Mouse (Mus musculus): Measurements from ENCODE around the gene Srf. TPM values are rescaled to one million over a fixed set of nuclear protein-coding genes. Genes with fewer than 3 reads are reported as not detected.

The Srf gene
- polyA plus RNA-seq (2015; fragmentation: Nextera tagmentation; extraction: Ambion mirVana): 1.3 and 1.9 TPM in 2 replicates

GRCm38 (mm10) chr17:46555673-46556583, at the start of gene Srf:
Gene Srf (minus strand): TSS chr17:46556175.
- H3K27me3 ChIP-seq (ENCODE audit: insufficient read depth, low read length): no peaks in the 10 kb centered on the region
- peak within 1 kb of the TSS; percentile 97 for H3K4me3 ChIP-seq (ENCODE audit: low read depth, low read length)
- H3K27ac ChIP-seq (ENCODE audit: low read depth): peak within 1 kb of the TSS; percentile 87
- H3K9me3 ChIP-seq (ENCODE audit: low read length): no peaks in the 10 kb centered on the region
- peak; percentile 96 for ATAC-seq
- H3K4me1 ChIP-seq (ENCODE audit: insufficient read depth): peaks cover 27% of the 10 kb centered on the region
- peak; percentile 96 for DNase-seq
- TF ChIP-seq CTCF (IDR thresholded peaks at IDR 0.05; ENCODE audit: low read depth): peak; percentile 42
- TF ChIP-seq EP300 (IDR thresholded peaks at IDR 0.05; ENCODE audit: low read depth): peak; percentile 61; the same call in 1 of the 2 replicates
- under 1% methylated on average over 79 of the region's 87 CpGs for WGBS (ENCODE audit: insufficient replicate concordance)
- peak within 1 kb of the TSS; percentile 98 for H3K4me2 ChIP-seq (ENCODE audit: low read depth, low read length)
- peak within 1 kb of the TSS; percentile 99 for H3K9ac ChIP-seq (replicated peaks)
- H3K36me3 ChIP-seq (replicated peaks; ENCODE audit: insufficient read depth, low read length): peaks cover 15% of the 10 kb centered on the region

- no peaks in the 10 kb centered on the region for H3K27me3 ChIP-seq (ENCODE audit: insufficient read depth, low read length)
- DNase-seq (no peak), ATAC-seq (no peak)
- TF ChIP-seq EP300 (IDR thresholded peaks at IDR 0.05; ENCODE audit: low read depth) (no peak), CTCF (IDR thresholded peaks at IDR 0.05; ENCODE audit: low read depth) (no peak)
- H3K9ac ChIP-seq (replicated peaks): no peak overlapping the region
- H3K4me2 ChIP-seq (ENCODE audit: low read depth, low read length): no peak overlapping the region
- 80% methylated on average over 5 of the region's 5 CpGs for WGBS (ENCODE audit: insufficient replicate concordance)
- no peaks in the 10 kb centered on the region for H3K36me3 ChIP-seq (replicated peaks; ENCODE audit: insufficient read depth, low read length)
- H3K9me3 ChIP-seq (ENCODE audit: low read length): no peaks in the 10 kb centered on the region
- H3K4me3 ChIP-seq (ENCODE audit: low read depth, low read length): no peak overlapping the region
- no peak overlapping the region for H3K27ac ChIP-seq (ENCODE audit: low read depth)
- H3K4me1 ChIP-seq (ENCODE audit: insufficient read depth): peaks cover 3% of the 10 kb centered on the region; the same call in 1 of the 2 replicates
Observed at GRCm38 (mm10) chr17:46605126-46605525, 49.2 kb upstream of the Srf start.

- Histone ChIP-seq H3K9ac (replicated peaks) (no peak overlapping the region), H3K36me3 (replicated peaks; ENCODE audit: insufficient read depth, low read length) (no peaks in the 10 kb centered on the region), H3K9me3 (ENCODE audit: low read length) (no peaks in the 10 kb centered on the region), H3K27me3 (ENCODE audit: insufficient read depth, low read length) (no peaks in the 10 kb centered on the region), H3K27ac (ENCODE audit: low read depth) (no peak overlapping the region), H3K4me3 (ENCODE audit: low read depth, low read length) (no peak overlapping the region), H3K4me1 (ENCODE audit: insufficient read depth) (peaks cover 3% of the 10 kb centered on the region; the same call in 1 of the 2 replicates), H3K4me2 (ENCODE audit: low read depth, low read length) (no peak overlapping the region)
- no peak for TF ChIP-seq EP300 (IDR thresholded peaks at IDR 0.05; ENCODE audit: low read depth)
- TF ChIP-seq CTCF (IDR thresholded peaks at IDR 0.05; ENCODE audit: low read depth): peak; percentile 8; the same call in 1 of the 2 replicates
- WGBS (ENCODE audit: insufficient replicate concordance): 81% methylated on average over 4 of the region's 4 CpGs
- no peak for DNase-seq
- no peak for ATAC-seq
Observed at GRCm38 (mm10) chr17:46603229-46603628, 47.3 kb upstream of the Srf start.

- Histone ChIP-seq H3K36me3 (replicated peaks; ENCODE audit: insufficient read depth, low read length) (no peaks in the 10 kb centered on the region), H3K27ac (ENCODE audit: low read depth) (peak overlapping the region; percentile 22; the same call in 1 of the 2 replicates), H3K4me3 (ENCODE audit: low read depth, low read length) (no peak overlapping the region), H3K4me1 (ENCODE audit: insufficient read depth) (peaks cover 3% of the 10 kb centered on the region; the same call in 1 of the 2 replicates), H3K4me2 (ENCODE audit: low read depth, low read length) (no peak overlapping the region), H3K9me3 (ENCODE audit: low read length) (no peaks in the 10 kb centered on the region), H3K9ac (replicated peaks) (no peak overlapping the region), H3K27me3 (ENCODE audit: insufficient read depth, low read length) (no peaks in the 10 kb centered on the region)
- WGBS (ENCODE audit: insufficient replicate concordance): 49% methylated on average over 9 of the region's 9 CpGs
- TF ChIP-seq CTCF (IDR thresholded peaks at IDR 0.05; ENCODE audit: low read depth): no peak
- DNase-seq (peak; percentile 37), ATAC-seq (peak; percentile 35; the same call in 1 of the 2 replicates)
Observed at GRCm38 (mm10) chr17:46602212-46602611, 46.2 kb upstream of the Srf start.

- no peak overlapping the region for H3K9ac ChIP-seq (replicated peaks)
- H3K4me1 ChIP-seq (ENCODE audit: insufficient read depth): peaks cover 3% of the 10 kb centered on the region; the same call in 1 of the 2 replicates
- DNase-seq: no peak
- H3K4me3 ChIP-seq (ENCODE audit: low read depth, low read length): no peak overlapping the region
- no peak for ATAC-seq
- no peaks in the 10 kb centered on the region for H3K27me3 ChIP-seq (ENCODE audit: insufficient read depth, low read length)
- no peaks in the 10 kb centered on the region for H3K9me3 ChIP-seq (ENCODE audit: low read length)
- TF ChIP-seq EP300 (IDR thresholded peaks at IDR 0.05; ENCODE audit: low read depth) (no peak), CTCF (IDR thresholded peaks at IDR 0.05; ENCODE audit: low read depth) (peak; percentile 43)
- no peaks in the 10 kb centered on the region for H3K36me3 ChIP-seq (replicated peaks; ENCODE audit: insufficient read depth, low read length)
- WGBS (ENCODE audit: insufficient replicate concordance): 83% methylated on average over 2 of the region's 2 CpGs
- no peak overlapping the region for H3K27ac ChIP-seq (ENCODE audit: low read depth)
- H3K4me2 ChIP-seq (ENCODE audit: low read depth, low read length): no peak overlapping the region
Observed at GRCm38 (mm10) chr17:46600569-46600968, 44.6 kb upstream of the Srf start.

- Histone ChIP-seq H3K4me2 (ENCODE audit: low read depth, low read length) (no peak overlapping the region), H3K27me3 (ENCODE audit: insufficient read depth, low read length) (no peaks in the 10 kb centered on the region), H3K4me3 (ENCODE audit: low read depth, low read length) (no peak overlapping the region), H3K9ac (replicated peaks) (no peak overlapping the region), H3K4me1 (ENCODE audit: insufficient read depth) (peaks cover 3% of the 10 kb centered on the region; the same call in 1 of the 2 replicates), H3K9me3 (ENCODE audit: low read length) (no peaks in the 10 kb centered on the region), H3K36me3 (replicated peaks; ENCODE audit: insufficient read depth, low read length) (no peaks in the 10 kb centered on the region), H3K27ac (ENCODE audit: low read depth) (no peak overlapping the region)
- WGBS (ENCODE audit: insufficient replicate concordance): 68% methylated on average over 4 of the region's 4 CpGs
- ATAC-seq (no peak), DNase-seq (no peak)
- TF ChIP-seq EP300 (IDR thresholded peaks at IDR 0.05; ENCODE audit: low read depth) (no peak), CTCF (IDR thresholded peaks at IDR 0.05; ENCODE audit: low read depth) (no peak)
Observed at GRCm38 (mm10) chr17:46598963-46599362, 43.0 kb upstream of the Srf start.

All from liver, postnatal 0 days (tissue).